ENCODE assay signal across 9 mouse cellular contexts in genomic region chr9:120914877-120915459, GRCm38 (mm10). TPM values are rescaled to one million over a fixed set of nuclear protein-coding genes. Genes with fewer than 3 reads are reported as not detected.
A peak's percentile ranks its signal among the peaks of the same experiment; 100 is the strongest.
DNase-seq lines count a peak whose midpoint lies in the region; ATAC-seq and TF ChIP-seq lines count a peak whose summit lies in the region.
"Had no signal": no experiment of that assay in that cellular context is flagged by ENCODE, and none has a peak within 500 bp of the region (broad histone marks: within the 10 kb centered on the region; RNA-seq: fewer than 3 reads in every experiment).

No protein-coding gene starts in this region.

- TF ChIP-seq EP300 in liver, embryonic 14.5 days (IDR thresholded peaks at IDR 0.05; ENCODE audit: low read depth): 0 out of 2 replicates have a peak, but pooled peaks have one; percentile 5
- no peak for TF ChIP-seq EP300 in stomach, postnatal 0 days (optimal IDR thresholded peaks at IDR 0.05)

- ATAC-seq in heart, embryonic 13.5 days (ENCODE audit: extremely low read depth, insufficient number of reproducible peaks, low FRiP score, low TSS enrichment): peak; percentile 51; the same call in 1 of the 2 replicates
- ATAC-seq in liver, embryonic 14.5 days (ENCODE audit: insufficient read depth): peak; percentile 75
- no peak for ATAC-seq in stomach, postnatal 0 days (ENCODE audit: low FRiP score, low TSS enrichment)

- 67% methylated on average over 14 of the region's 14 CpGs for WGBS in heart, embryonic 13.5 days
- 28% methylated on average over 14 of the region's 14 CpGs for WGBS in liver, embryonic 14.5 days (ENCODE audit: insufficient replicate concordance)
- 83% methylated on average over 14 of the region's 14 CpGs for WGBS in stomach, postnatal 0 days

- peak; percentile 71 for TF ChIP-seq CTCF in liver, embryonic 14.5 days (IDR thresholded peaks at IDR 0.05; ENCODE audit: low read depth)
- peak; percentile 67 for TF ChIP-seq CTCF in stomach, postnatal 0 days (IDR thresholded peaks at IDR 0.05; ENCODE audit: low read depth)

- H3K27me3 ChIP-seq in heart, embryonic 13.5 days (replicated peaks): no peaks in the 10 kb centered on the region
- H3K27me3 ChIP-seq in liver, embryonic 14.5 days (ENCODE audit: control insufficient read depth, insufficient read depth, low read length): no peaks in the 10 kb centered on the region
- no peaks in the 10 kb centered on the region for H3K27me3 ChIP-seq in stomach, postnatal 0 days (ENCODE audit: control insufficient read depth, insufficient read depth, low read length)
- H3K27me3 ChIP-seq: embryonic facial prominence, embryonic 15.5 days had no signal

- H3K36me3 ChIP-seq in heart, embryonic 13.5 days: no peaks in the 10 kb centered on the region
- H3K36me3 ChIP-seq in liver, embryonic 14.5 days (replicated peaks; ENCODE audit: control insufficient read depth, insufficient read depth, low read depth): no peaks in the 10 kb centered on the region
- no peaks in the 10 kb centered on the region for H3K36me3 ChIP-seq in stomach, postnatal 0 days (ENCODE audit: control insufficient read depth, insufficient read depth, low read length)
- H3K36me3 ChIP-seq: embryonic facial prominence, embryonic 15.5 days had no signal

- H3K27ac ChIP-seq in heart, embryonic 13.5 days (replicated peaks): peak overlapping the region; percentile 70
- no peak overlapping the region for H3K27ac ChIP-seq in liver, embryonic 14.5 days
- H3K27ac ChIP-seq in stomach, postnatal 0 days (replicated peaks): 0 out of 2 replicates have a peak overlapping the region, but pooled peaks have one; percentile 18
- H3K27ac ChIP-seq: embryonic facial prominence, embryonic 15.5 days had no signal

- H3K4me3 ChIP-seq in heart, embryonic 13.5 days: no peak overlapping the region
- H3K4me3 ChIP-seq in liver, embryonic 14.5 days (ENCODE audit: insufficient read depth in 1 of 2, low read depth in 2 of 2, low read length in 2 of 2): peak overlapping the region in 1 of 2 experiments; percentile 15; a peak in 1 of 4 replicates
- H3K4me3 ChIP-seq in stomach, postnatal 0 days (ENCODE audit: low read depth, low read length): no peak overlapping the region
- H3K4me3 ChIP-seq: embryonic facial prominence, embryonic 15.5 days had no signal

- peaks cover 14% of the 10 kb centered on the region for H3K4me1 ChIP-seq in heart, embryonic 13.5 days
- H3K4me1 ChIP-seq in liver, embryonic 14.5 days (replicated peaks; ENCODE audit: control insufficient read depth in 2 of 2, insufficient read depth in 2 of 2, low read length in 1 of 2): peaks cover 0 to 11% of the 10 kb centered on the region in 2 experiments; a peak in 2 of 4 replicates
- no peaks in the 10 kb centered on the region for H3K4me1 ChIP-seq in stomach, postnatal 0 days (replicated peaks; ENCODE audit: control insufficient read depth, insufficient read depth)

- no peak overlapping the region for H3K4me2 ChIP-seq in heart, embryonic 13.5 days
- no peak overlapping the region for H3K4me2 ChIP-seq in liver, embryonic 14.5 days (ENCODE audit: low read depth)
- H3K4me2 ChIP-seq in stomach, postnatal 0 days (replicated peaks; ENCODE audit: low read depth): no peak overlapping the region
- H3K4me2 ChIP-seq: embryonic facial prominence, embryonic 15.5 days had no signal

- DNase-seq in CD4-positive helper T cell, adult 2 months (ENCODE audit: low read depth, low spot score): peak; percentile 74
- DNase-seq in WW6 (ENCODE audit: low read depth, low spot score): peak; percentile 50
- DNase-seq in liver, embryonic 14.5 days (ENCODE audit: low read depth in 3 of 3, low spot score in 3 of 3): no peak
- peak; percentile 48 for DNase-seq in stomach, postnatal 0 days (ENCODE audit: low spot score)
- DNase-seq in frontal cortex, postnatal 25 days (ENCODE audit: low spot score in 2 of 2): no peak
- no peak for DNase-seq in cerebellum, postnatal 36 days
- DNase-seq in cerebellum, adult 11 months: no peak

- H3K9me3 ChIP-seq in heart, embryonic 13.5 days: 0 out of 2 replicates have a peak, but pooled peaks cover 4% of the 10 kb centered on the region
- no peaks in the 10 kb centered on the region for H3K9me3 ChIP-seq in liver, embryonic 14.5 days (ENCODE audit: control insufficient read depth, low read length)
- H3K9me3 ChIP-seq in stomach, postnatal 0 days (ENCODE audit: control insufficient read depth, low read length): no peaks in the 10 kb centered on the region
- H3K9me3 ChIP-seq: embryonic facial prominence, embryonic 15.5 days had no signal

- no peak overlapping the region; the same call in 1 of the 2 replicates for H3K9ac ChIP-seq in heart, embryonic 13.5 days
- no peak overlapping the region for H3K9ac ChIP-seq in liver, embryonic 14.5 days (replicated peaks)
- H3K9ac ChIP-seq in stomach, postnatal 0 days (ENCODE audit: low read length): no peak overlapping the region
- H3K9ac ChIP-seq: embryonic facial prominence, embryonic 15.5 days had no signal

RNA-seq across cellular contexts. Expression of gene Ctnnb1, which starts 14.0 kb away (rescaled TPM):
- 317 and 335 TPM in 2 replicates for polyA plus RNA-seq in heart, embryonic 13.5 days (2015; fragmentation: Nextera tagmentation; extraction: Ambion mirVana)
- 61.0 and 69.5 TPM in 2 replicates for polyA plus RNA-seq in liver, embryonic 14.5 days (2012; rRNA removed)
- 105 and 124 TPM in 2 replicates for polyA plus RNA-seq in liver, embryonic 14.5 days (2014; fragmentation: Nextera tagmentation; extraction: Ambion mirVana)
- polyA plus RNA-seq in stomach, postnatal 0 days (2015; fragmentation: Nextera tagmentation; extraction: Ambion mirVana): 220 and 244 TPM in 2 replicates

Comparison
In these comparisons a context has a peak if more than half of its experiments do, and no peak if none do; other contexts are left out.
1. DNase-seq: peak in CD4-positive helper T cell, adult 2 months (single experiment), WW6 (single experiment) and stomach, postnatal 0 days (single experiment); none in liver, embryonic 14.5 days (0 of 3), frontal cortex, postnatal 25 days (0 of 2), cerebellum, postnatal 36 days (0 of 2) and cerebellum, adult 11 months (single experiment).